Mouse (Mus musculus) erythroblast, embryonic 14.5 days (primary cell): Measurements from ENCODE around the gene Fat2.

Experiments
- GATA1 ChIP-seq: IDR thresholded peaks from 2 replicates; pipeline ENCODE4 v1.6.1; 2012; ENCODE audit warnings: low read length, inconsistent platforms, mixed read lengths
- TAL1 ChIP-seq: IDR thresholded peaks from 3 replicates; pipeline ENCODE4 v1.6.1; 2012; ENCODE audit warnings: low read length, inconsistent platforms, mixed read lengths

GRCm38 (mm10) chr11:55289851-55290391 is 46.4 kb downstream of the Fat2 start:
- TF ChIP-seq TAL1 (no peak), GATA1 (no peak)
